Mouse (Mus musculus): ENCODE results near the gene Lca5l.

The Lca5l gene

GRCm38 (mm10) chr16:96191531-96192506 is at the start of gene Lca5l:
Lca5l (minus strand) TSS chr16:96192271.
- DNase-seq, result peak; percentile 100

- DNase-seq, result no peak
Observed at GRCm38 (mm10) chr16:96235366-96235970, 43.4 kb upstream of the Lca5l start, which contains the start of gene B3galt5. B3galt5 (plus strand) TSS chr16:96235801.

GRCm38 (mm10) chr16:96233996-96234395 is 41.9 kb upstream of the Lca5l start:
- DNase-seq, result no peak

- DNase-seq, result no peak
Observed at GRCm38 (mm10) chr16:96231974-96232373, 39.9 kb upstream of the Lca5l start.

GRCm38 (mm10) chr16:96231251-96231650 is 39.2 kb upstream of the Lca5l start:
- no peak for DNase-seq

GRCm38 (mm10) chr16:96230411-96230810 is 38.3 kb upstream of the Lca5l start:
- DNase-seq, result peak; percentile 85 to 87

- DNase-seq, result no peak
Observed at GRCm38 (mm10) chr16:96229044-96229555, 37.0 kb upstream of the Lca5l start.

- no peak for DNase-seq
Observed at GRCm38 (mm10) chr16:96228438-96228837, 36.4 kb upstream of the Lca5l start.

- no peak for DNase-seq
Observed at GRCm38 (mm10) chr16:96222452-96222851, 30.4 kb upstream of the Lca5l start.

- DNase-seq, result no peak
Observed at GRCm38 (mm10) chr16:96221959-96222358, 29.9 kb upstream of the Lca5l start.

GRCm38 (mm10) chr16:96221491-96221890 is 29.4 kb upstream of the Lca5l start:
- peak; percentile 35 to 50 for DNase-seq

GRCm38 (mm10) chr16:96213027-96213426 is 21.0 kb upstream of the Lca5l start:
- DNase-seq, result no peak

GRCm38 (mm10) chr16:96210856-96211255 is 18.8 kb upstream of the Lca5l start:
- DNase-seq, result no peak

- no peak for DNase-seq
Observed at GRCm38 (mm10) chr16:96209789-96210188, 17.7 kb upstream of the Lca5l start.

GRCm38 (mm10) chr16:96201485-96202232 is 9.6 kb upstream of the Lca5l start:
- no peak for DNase-seq

- no peak for DNase-seq
Observed at GRCm38 (mm10) chr16:96200702-96201028, 8.6 kb upstream of the Lca5l start.

- peak; percentile 73 to 78 for DNase-seq
Observed at GRCm38 (mm10) chr16:96199913-96200701, 8.0 kb upstream of the Lca5l start, which contains the start of gene Sh3bgr. Sh3bgr (plus strand) TSS chr16:96200450.

- peak; percentile 30 to 46 for DNase-seq
Observed at GRCm38 (mm10) chr16:96187619-96188018, 4.5 kb downstream of the Lca5l start.

GRCm38 (mm10) chr16:96179156-96179555 is 12.9 kb downstream of the Lca5l start:
- DNase-seq, result no peak

GRCm38 (mm10) chr16:96175399-96175798 is 16.7 kb downstream of the Lca5l start:
- DNase-seq, result no peak

GRCm38 (mm10) chr16:96173648-96174047 is 18.4 kb downstream of the Lca5l start:
- DNase-seq, result no peak

- no peak for DNase-seq
Observed at GRCm38 (mm10) chr16:96168837-96169236, 23.2 kb downstream of the Lca5l start.
